Mouse (Mus musculus): ENCODE measurements around the gene Ccdc38. TPM values are rescaled to one million over a fixed set of nuclear protein-coding genes. Genes with fewer than 3 reads are reported as not detected.
A peak's percentile ranks its signal among the peaks of the same experiment; 100 is the strongest.
"Not testable (repeated sequence)": the region's sequence is repeated elsewhere in the genome, so short reads cannot be mapped to it uniquely, and the experiment has no call there.

Ccdc38 gene
- polyA plus RNA-seq, 1 experiment from 2014 or later: 0.21 TPM

- Histone ChIP-seq H3K4me3 (ENCODE audit: low read depth, low read length) (no peak overlapping the region), H3K4me1 (ENCODE audit: control insufficient read depth, insufficient read depth, low read length) (0 out of 2 replicates have a peak, but pooled peaks cover 4% of the 10 kb centered on the region), H3K9me3 (ENCODE audit: control insufficient read depth, low read length) (no peaks in the 10 kb centered on the region), H3K27me3 (ENCODE audit: control insufficient read depth, insufficient read depth, low read length) (no peaks in the 10 kb centered on the region), H3K36me3 (ENCODE audit: control insufficient read depth, insufficient read depth, low read length) (no peaks in the 10 kb centered on the region), H3K9ac (ENCODE audit: low read length) (no peak overlapping the region), H3K4me2 (ENCODE audit: low read depth, severe bottlenecking) (no peak overlapping the region), H3K27ac (replicated peaks; ENCODE audit: low read depth, low read length) (no peak overlapping the region)
- no peak for DNase-seq (ENCODE audit: low spot score)
- no peak for ATAC-seq (ENCODE audit: insufficient number of reproducible peaks, low FRiP score, low TSS enrichment, low read depth)
- WGBS: 90% methylated on average over 1 of the region's 1 CpGs
Measured at GRCm38 (mm10) chr10:93541585-93541984, 1.2 kb downstream of the Ccdc38 start.

GRCm38 (mm10) chr10:93542356-93542755, 1.9 kb downstream of the Ccdc38 start:
- 71% methylated on average over 4 of the region's 4 CpGs for WGBS
- H3K9me3 ChIP-seq (ENCODE audit: control insufficient read depth, low read length): no peaks in the 10 kb centered on the region

GRCm38 (mm10) chr10:93543176-93543575, 2.7 kb downstream of the Ccdc38 start:
- no peak for DNase-seq (ENCODE audit: low spot score)
- H3K4me2 ChIP-seq (ENCODE audit: low read depth, severe bottlenecking): no peak overlapping the region
- H3K9me3 ChIP-seq (ENCODE audit: control insufficient read depth, low read length): no peaks in the 10 kb centered on the region
- no peak for ATAC-seq (ENCODE audit: insufficient number of reproducible peaks, low FRiP score, low TSS enrichment, low read depth)
- WGBS: 65% methylated on average over 6 of the region's 6 CpGs
- no peak overlapping the region for H3K9ac ChIP-seq (ENCODE audit: low read length)
- no peaks in the 10 kb centered on the region for H3K36me3 ChIP-seq (ENCODE audit: control insufficient read depth, insufficient read depth, low read length)
- 0 out of 2 replicates have a peak, but pooled peaks cover 4% of the 10 kb centered on the region for H3K4me1 ChIP-seq (ENCODE audit: control insufficient read depth, insufficient read depth, low read length)
- no peak overlapping the region for H3K27ac ChIP-seq (replicated peaks; ENCODE audit: low read depth, low read length)
- no peaks in the 10 kb centered on the region for H3K27me3 ChIP-seq (ENCODE audit: control insufficient read depth, insufficient read depth, low read length)
- H3K4me3 ChIP-seq (ENCODE audit: low read depth, low read length): no peak overlapping the region

More at GRCm38 (mm10) chr10:93542356-93542755, 1.9 kb downstream of the Ccdc38 start:
- no peak for DNase-seq (ENCODE audit: low spot score)
- Histone ChIP-seq H3K27me3 (ENCODE audit: control insufficient read depth, insufficient read depth, low read length) (no peaks in the 10 kb centered on the region), H3K4me3 (ENCODE audit: low read depth, low read length) (no peak overlapping the region), H3K4me2 (ENCODE audit: low read depth, severe bottlenecking) (no peak overlapping the region), H3K4me1 (ENCODE audit: control insufficient read depth, insufficient read depth, low read length) (0 out of 2 replicates have a peak, but pooled peaks cover 4% of the 10 kb centered on the region), H3K9ac (ENCODE audit: low read length) (no peak overlapping the region), H3K36me3 (ENCODE audit: control insufficient read depth, insufficient read depth, low read length) (no peaks in the 10 kb centered on the region), H3K27ac (replicated peaks; ENCODE audit: low read depth, low read length) (no peak overlapping the region)
- no peak for ATAC-seq (ENCODE audit: insufficient number of reproducible peaks, low FRiP score, low TSS enrichment, low read depth)

GRCm38 (mm10) chr10:93544172-93544571, 3.7 kb downstream of the Ccdc38 start:
- Histone ChIP-seq H3K27ac (replicated peaks; ENCODE audit: low read depth, low read length) (no peak overlapping the region), H3K36me3 (ENCODE audit: control insufficient read depth, insufficient read depth, low read length) (no peaks in the 10 kb centered on the region), H3K4me1 (ENCODE audit: control insufficient read depth, insufficient read depth, low read length) (0 out of 2 replicates have a peak, but pooled peaks cover 4% of the 10 kb centered on the region), H3K4me2 (ENCODE audit: low read depth, severe bottlenecking) (no peak overlapping the region), H3K9me3 (ENCODE audit: control insufficient read depth, low read length) (no peaks in the 10 kb centered on the region), H3K27me3 (ENCODE audit: control insufficient read depth, insufficient read depth, low read length) (no peaks in the 10 kb centered on the region), H3K9ac (ENCODE audit: low read length) (no peak overlapping the region), H3K4me3 (ENCODE audit: low read depth, low read length) (no peak overlapping the region)
- no peak for DNase-seq (ENCODE audit: low spot score)
- no peak for ATAC-seq (ENCODE audit: insufficient number of reproducible peaks, low FRiP score, low TSS enrichment, low read depth)
- 76% methylated on average over 5 of the region's 5 CpGs for WGBS

- H3K27ac ChIP-seq (replicated peaks; ENCODE audit: low read depth, low read length): no peak overlapping the region
- WGBS: 93% methylated on average over 4 of the region's 4 CpGs
- H3K4me2 ChIP-seq (ENCODE audit: low read depth, severe bottlenecking): no peak overlapping the region
- DNase-seq (ENCODE audit: low spot score): no peak
- H3K9me3 ChIP-seq (ENCODE audit: control insufficient read depth, low read length): no peaks in the 10 kb centered on the region
- H3K9ac ChIP-seq (ENCODE audit: low read length): no peak overlapping the region
- H3K36me3 ChIP-seq (ENCODE audit: control insufficient read depth, insufficient read depth, low read length): no peaks in the 10 kb centered on the region
- H3K27me3 ChIP-seq (ENCODE audit: control insufficient read depth, insufficient read depth, low read length): no peaks in the 10 kb centered on the region
- H3K4me1 ChIP-seq (ENCODE audit: control insufficient read depth, insufficient read depth, low read length): no peaks in the 10 kb centered on the region
- no peak for ATAC-seq (ENCODE audit: insufficient number of reproducible peaks, low FRiP score, low TSS enrichment, low read depth)
- H3K4me3 ChIP-seq (ENCODE audit: low read depth, low read length): no peak overlapping the region
Measured at GRCm38 (mm10) chr10:93547741-93548270, 7.4 kb downstream of the Ccdc38 start.

- Histone ChIP-seq H3K4me3 (ENCODE audit: low read depth, low read length) (no peak overlapping the region), H3K9me3 (ENCODE audit: control insufficient read depth, low read length) (no peaks in the 10 kb centered on the region), H3K4me1 (ENCODE audit: control insufficient read depth, insufficient read depth, low read length) (no peaks in the 10 kb centered on the region), H3K4me2 (ENCODE audit: low read depth, severe bottlenecking) (no peak overlapping the region), H3K27ac (replicated peaks; ENCODE audit: low read depth, low read length) (no peak overlapping the region), H3K36me3 (ENCODE audit: control insufficient read depth, insufficient read depth, low read length) (no peaks in the 10 kb centered on the region), H3K27me3 (ENCODE audit: control insufficient read depth, insufficient read depth, low read length) (no peaks in the 10 kb centered on the region), H3K9ac (ENCODE audit: low read length) (no peak overlapping the region)
- DNase-seq (ENCODE audit: low spot score) (peak; percentile 86), ATAC-seq (ENCODE audit: insufficient number of reproducible peaks, low FRiP score, low TSS enrichment, low read depth) (no peak)
- 12% methylated on average over 7 of the region's 7 CpGs for WGBS
Measured at GRCm38 (mm10) chr10:93548991-93549390, 8.6 kb downstream of the Ccdc38 start.

- no peak overlapping the region for H3K4me3 ChIP-seq (ENCODE audit: low read depth, low read length)
- H3K4me1 ChIP-seq (ENCODE audit: control insufficient read depth, insufficient read depth, low read length): no peaks in the 10 kb centered on the region
- no peak overlapping the region for H3K9ac ChIP-seq (ENCODE audit: low read length)
- ATAC-seq (ENCODE audit: insufficient number of reproducible peaks, low FRiP score, low TSS enrichment, low read depth) (no peak), DNase-seq (ENCODE audit: low spot score) (no peak)
- H3K9me3 ChIP-seq (ENCODE audit: control insufficient read depth, low read length): no peaks in the 10 kb centered on the region
- no peaks in the 10 kb centered on the region for H3K27me3 ChIP-seq (ENCODE audit: control insufficient read depth, insufficient read depth, low read length)
- no peak overlapping the region for H3K4me2 ChIP-seq (ENCODE audit: low read depth, severe bottlenecking)
- no peaks in the 10 kb centered on the region for H3K36me3 ChIP-seq (ENCODE audit: control insufficient read depth, insufficient read depth, low read length)
- WGBS: 89% methylated on average over 10 of the region's 10 CpGs
- no peak overlapping the region for H3K27ac ChIP-seq (replicated peaks; ENCODE audit: low read depth, low read length)
Measured at GRCm38 (mm10) chr10:93549821-93550220, 9.4 kb downstream of the Ccdc38 start.

- WGBS: 81% methylated on average over 8 of the region's 8 CpGs
- no peak overlapping the region for H3K4me3 ChIP-seq (ENCODE audit: low read depth, low read length)
- DNase-seq (ENCODE audit: low spot score): no peak
- H3K36me3 ChIP-seq (ENCODE audit: control insufficient read depth, insufficient read depth, low read length): no peaks in the 10 kb centered on the region
- no peak for ATAC-seq (ENCODE audit: insufficient number of reproducible peaks, low FRiP score, low TSS enrichment, low read depth)
- no peak overlapping the region for H3K27ac ChIP-seq (replicated peaks; ENCODE audit: low read depth, low read length)
- H3K9me3 ChIP-seq (ENCODE audit: control insufficient read depth, low read length): no peaks in the 10 kb centered on the region
- no peaks in the 10 kb centered on the region for H3K27me3 ChIP-seq (ENCODE audit: control insufficient read depth, insufficient read depth, low read length)
- H3K4me1 ChIP-seq (ENCODE audit: control insufficient read depth, insufficient read depth, low read length): no peaks in the 10 kb centered on the region
- no peak overlapping the region for H3K4me2 ChIP-seq (ENCODE audit: low read depth, severe bottlenecking)
- no peak overlapping the region for H3K9ac ChIP-seq (ENCODE audit: low read length)
Measured at GRCm38 (mm10) chr10:93552596-93552995, 12.2 kb downstream of the Ccdc38 start.

- H3K9me3 ChIP-seq (ENCODE audit: control insufficient read depth, low read length); H3K9ac ChIP-seq (ENCODE audit: low read length); H3K36me3 ChIP-seq (ENCODE audit: control insufficient read depth, insufficient read depth, low read length); H3K4me2 ChIP-seq (ENCODE audit: low read depth, severe bottlenecking); H3K4me1 ChIP-seq (ENCODE audit: control insufficient read depth, insufficient read depth, low read length); H3K27me3 ChIP-seq (ENCODE audit: control insufficient read depth, insufficient read depth, low read length); H3K27ac ChIP-seq (replicated peaks; ENCODE audit: low read depth, low read length); ATAC-seq (ENCODE audit: insufficient number of reproducible peaks, low FRiP score, low TSS enrichment, low read depth); DNase-seq (ENCODE audit: low spot score); H3K4me3 ChIP-seq (ENCODE audit: low read depth, low read length): not testable (repeated sequence)
- 78% methylated on average over 2 of the region's 2 CpGs for WGBS
Measured at GRCm38 (mm10) chr10:93557971-93558370, 17.5 kb downstream of the Ccdc38 start.
